ENCODE assay signal across 13 mouse cellular contexts in genomic region chr13:54165066-54165465, GRCm38 (mm10). TPM values are rescaled to one million over a fixed set of nuclear protein-coding genes. Genes with fewer than 3 reads are reported as not detected.
"Had no signal": no experiment of that assay in that cellular context is flagged by ENCODE, and none has a peak within 500 bp of the region (broad histone marks: within the 10 kb centered on the region; RNA-seq: fewer than 3 reads in every experiment).

No protein-coding gene starts in this region.

- H3K27me3 ChIP-seq: liver, embryonic 12.5 days; neural tube, embryonic 13.5 days had no signal

- H3K27ac ChIP-seq: limb, embryonic 13.5 days; liver, embryonic 12.5 days; midbrain, embryonic 10.5 days; neural tube, embryonic 13.5 days; stomach, postnatal 0 days had no signal

- ATAC-seq: liver, embryonic 12.5 days; midbrain, embryonic 16.5 days had no signal

- H3K4me1 ChIP-seq: liver, embryonic 12.5 days; neural tube, embryonic 13.5 days had no signal

- H3K4me2 ChIP-seq: limb, embryonic 13.5 days; liver, embryonic 12.5 days; lung, embryonic 14.5 days; neural tube, embryonic 13.5 days had no signal

- H3K9me3 ChIP-seq: limb, embryonic 13.5 days; liver, embryonic 12.5 days; midbrain, embryonic 10.5 days; neural tube, embryonic 13.5 days had no signal

- H3K36me3 ChIP-seq: limb, embryonic 13.5 days; liver, embryonic 12.5 days; midbrain, embryonic 10.5 days; neural tube, embryonic 13.5 days had no signal

- DNase-seq: kidney, adult 11 months; kidney, postnatal 14 days; lung, embryonic 14.5 days; lung, postnatal 10 days; right cerebral cortex, adult 18-20 months; thymus, postnatal 4 days had no signal

- H3K9ac ChIP-seq: limb, embryonic 13.5 days; liver, embryonic 12.5 days; lung, embryonic 14.5 days; neural tube, embryonic 13.5 days had no signal

- H3K4me3 ChIP-seq: limb, embryonic 13.5 days; liver, embryonic 12.5 days; midbrain, embryonic 10.5 days; neural tube, embryonic 13.5 days had no signal

RNA-seq across cellular contexts. Expression of gene Hrh2, which starts 26.9 kb away (rescaled TPM):
- polyA plus RNA-seq: kidney, embryonic 14.5 days; lung, embryonic 14.5 days had no signal
